Mouse (Mus musculus) macrophage (primary cell): ENCODE measurements around the gene Als2cl. TPM values are rescaled to one million over a fixed set of nuclear protein-coding genes. Genes with fewer than 3 reads are reported as not detected.

ENCODE experiments used
- H3K27ac ChIP-seq: fragments of 350-480 bp; formaldehyde crosslinking; 2 replicates; pipeline ENCODE4 v1.9.0; 2021
- H3K36me3 ChIP-seq: fragments of 350-480 bp; formaldehyde crosslinking; 2 replicates; pipeline ENCODE4 v1.9.0; 2021; ENCODE audit errors: inconsistent target
- H3K4me3 ChIP-seq: fragments of 350-480 bp; formaldehyde crosslinking; 2 replicates; pipeline ENCODE4 v1.9.0; 2021; ENCODE audit errors: inconsistent target
- H3K79me2 ChIP-seq: fragments of 350-480 bp; formaldehyde crosslinking; 2 replicates; pipeline ENCODE4 v1.9.0; 2021; ENCODE audit errors: inconsistent target
- WGBS: methylation state at CpG from one replicate; pipeline ENCODE4 v1.1.7; 2026; ENCODE audit warnings: inconsistent platforms; ENCODE audit not compliant: missing documents; 5-methylcytosine and 5-hydroxymethylcytosine counted together
- polyA plus RNA-seq: library from polyadenylated mRNA; stranded (reverse); fragments of 250-400 nt; gene quantifications from 3 replicates; pipeline ENCODE4 v1.2.4, GENCODE M21; 2018; ENCODE audit warnings: inconsistent platforms

Gene Als2cl
- polyA plus RNA-seq, 1 experiment from 2014 or later = 6.6 TPM

- Histone ChIP-seq H3K79me2 (no peaks in the 10 kb centered on the region), H3K27ac (no peak overlapping the region), H3K36me3 (no peaks in the 10 kb centered on the region), H3K4me3 (no peak overlapping the region)
- WGBS = 100% methylated on average over 3 of the region's 3 CpGs
Measured at GRCm38 (mm10) chr9:110950109-110950508, 70.4 kb downstream of the Als2cl start.

Other genes with a start within 250 kb of the Als2cl start
- gene Nbeal2, start 225.7 kb upstream of the Als2cl start, polyA plus RNA-seq = 8.6 to 16.6 TPM (median 14.0 TPM) in 3 replicates
- gene Ccdc12, start 223.4 kb upstream of the Als2cl start, polyA plus RNA-seq = 80.9 to 152 TPM (median 147 TPM) in 3 replicates
- not detected in 3 replicates for gene Myl3, start 138.0 kb upstream of the Als2cl start, polyA plus RNA-seq
- gene Pth1r, start 132.7 kb upstream of the Als2cl start, polyA plus RNA-seq = 0.16 TPM in 1 of 3 replicates, not detected in the others
- not detected in 3 replicates for gene Prss42, start 81.7 kb upstream of the Als2cl start, polyA plus RNA-seq
- not detected in 3 replicates for gene Prss44, start 65.9 kb upstream of the Als2cl start, polyA plus RNA-seq
- gene Prss43, start 53.2 kb upstream of the Als2cl start, polyA plus RNA-seq = not detected in 3 replicates
- not detected in 3 replicates for gene Prss45, start 45.3 kb upstream of the Als2cl start, polyA plus RNA-seq
- 0.11 to 0.51 TPM in 2 of 3 replicates, not detected in the other for gene Prss46, start 35.4 kb upstream of the Als2cl start, polyA plus RNA-seq
- not detected in 3 replicates for gene Prss50, start 21.9 kb upstream of the Als2cl start, polyA plus RNA-seq
- gene Tmie, start 243 bp downstream of the Als2cl start, polyA plus RNA-seq = 0.10 to 0.43 TPM (median 0.26 TPM) in 3 replicates
- not detected in 3 replicates for gene Fam240a, start 37.0 kb downstream of the Als2cl start, polyA plus RNA-seq
- not detected in 3 replicates for gene Tdgf1, start 66.3 kb downstream of the Als2cl start, polyA plus RNA-seq
- not detected in 3 replicates for gene Lrrc2, start 71.7 kb downstream of the Als2cl start, polyA plus RNA-seq
- gene Rtp3, start 110.7 kb downstream of the Als2cl start, polyA plus RNA-seq = not detected in 3 replicates
- 1.6 to 15.3 TPM (median 4.9 TPM) in 3 replicates for gene Ltf, start 139.4 kb downstream of the Als2cl start, polyA plus RNA-seq
- 9.4 to 36.5 TPM (median 19.8 TPM) in 3 replicates for gene Ccrl2, start 177.6 kb downstream of the Als2cl start, polyA plus RNA-seq
- gene Lrrfip2, start 237.7 kb downstream of the Als2cl start, polyA plus RNA-seq = 36.3 to 65.4 TPM (median 49.8 TPM) in 3 replicates